Mouse (Mus musculus) E14TG2a.4 (cell line): ENCODE measurements at regions not wholly inside any gene's neighbourhood (a gene's known extent, or its start where the extent isn't known, plus 50 kb on each side); places are given as distances from the start of the nearest gene placed in this dataset.

ENCODE experiments used
- H3K27me3 ChIP-seq: 2 replicates; pipeline ENCODE4 v1.6.1; 2014; ENCODE audit warnings: low read length, control low read depth; ENCODE audit not compliant: insufficient read depth
- H3K36me3 ChIP-seq: 2 replicates; pipeline ENCODE4 v1.6.1; 2014; ENCODE audit warnings: low read length, control low read depth; ENCODE audit not compliant: insufficient read depth
- H3K4me1 ChIP-seq: replicated peaks from 2 replicates; pipeline ENCODE4 v1.6.1; 2014; ENCODE audit warnings: low read depth, low read length, control low read depth
- H3K4me3 ChIP-seq: replicated peaks from 2 replicates; pipeline ENCODE4 v1.5.1; 2014; ENCODE audit warnings: mild to moderate bottlenecking, low read length
- H3K9me3 ChIP-seq: 2 replicates; pipeline ENCODE4 v1.6.1; 2014; ENCODE audit warnings: low read length, control low read depth
- CTCF ChIP-seq: conservative IDR thresholded peaks from 2 replicates; pipeline ENCODE4 v1.5.1; 2014; ENCODE audit warnings: low read length
- NANOG ChIP-seq: IDR thresholded peaks from 2 replicates; pipeline ENCODE4 v1.6.1; 2014; ENCODE audit warnings: borderline replicate concordance, low read length, mixed read lengths
- POU5F1 ChIP-seq: IDR thresholded peaks from 2 replicates; pipeline ENCODE4 v1.6.1; 2014; ENCODE audit warnings: low read length, borderline replicate concordance

- H3K36me3 ChIP-seq, result no peaks in the 10 kb centered on the region
- no peaks in the 10 kb centered on the region for H3K9me3 ChIP-seq
- TF ChIP-seq NANOG (no peak), CTCF (no peak), POU5F1 (no peak)
- H3K4me3 ChIP-seq, result peak overlapping the region; percentile 80
- peaks cover 32% of the 10 kb centered on the region for H3K27me3 ChIP-seq
- H3K4me1 ChIP-seq, result peaks cover 23% of the 10 kb centered on the region
These were observed 84.4 kb upstream of the Commd3 start for GRCm38 (mm10) chr2:18587746-18588231.

- TF ChIP-seq CTCF (no peak), POU5F1 (no peak), NANOG (no peak)
- H3K4me3 ChIP-seq, result peak overlapping the region; percentile 80
- peaks cover 32% of the 10 kb centered on the region for H3K27me3 ChIP-seq
- H3K4me1 ChIP-seq, result peaks cover 17% of the 10 kb centered on the region
- H3K9me3 ChIP-seq, result no peaks in the 10 kb centered on the region
- H3K36me3 ChIP-seq, result no peaks in the 10 kb centered on the region
These were observed 85.1 kb upstream of the Commd3 start for GRCm38 (mm10) chr2:18586925-18587724.

GRCm38 (mm10) chr2:18585564-18586336 is 86.4 kb upstream of the Commd3 start:
- TF ChIP-seq POU5F1 (no peak), CTCF (no peak), NANOG (no peak)
- H3K36me3 ChIP-seq, result no peaks in the 10 kb centered on the region
- no peaks in the 10 kb centered on the region for H3K9me3 ChIP-seq
- peaks cover 29% of the 10 kb centered on the region for H3K27me3 ChIP-seq
- peaks cover 12% of the 10 kb centered on the region for H3K4me1 ChIP-seq
- H3K4me3 ChIP-seq, result no peak overlapping the region

GRCm38 (mm10) chr2:18558133-18558532 is 114.1 kb upstream of the Commd3 start:
- Histone ChIP-seq H3K27me3 (no peaks in the 10 kb centered on the region), H3K36me3 (no peaks in the 10 kb centered on the region), H3K4me1 (no peaks in the 10 kb centered on the region), H3K4me3 (no peak overlapping the region), H3K9me3 (peaks cover 24% of the 10 kb centered on the region)
- TF ChIP-seq NANOG (no peak), CTCF (no peak), POU5F1 (no peak)

- H3K27me3 ChIP-seq, result no peaks in the 10 kb centered on the region
- no peaks in the 10 kb centered on the region for H3K36me3 ChIP-seq
- no peak overlapping the region for H3K4me3 ChIP-seq
- no peaks in the 10 kb centered on the region for H3K9me3 ChIP-seq
- peaks cover 4% of the 10 kb centered on the region; the same call in 1 of the 2 replicates for H3K4me1 ChIP-seq
- TF ChIP-seq NANOG, result no peak
- TF ChIP-seq POU5F1, result no peak
These were observed 124.1 kb upstream of the Commd3 start for GRCm38 (mm10) chr2:18547964-18548643.

GRCm38 (mm10) chr2:18524387-18524786 is 131.8 kb upstream of the Dnajc1 start:
- Histone ChIP-seq H3K4me1 (no peaks in the 10 kb centered on the region), H3K27me3 (no peaks in the 10 kb centered on the region), H3K4me3 (no peak overlapping the region), H3K36me3 (no peaks in the 10 kb centered on the region), H3K9me3 (peaks cover 20% of the 10 kb centered on the region)
- TF ChIP-seq CTCF (no peak), NANOG (no peak), POU5F1 (no peak)

- Histone ChIP-seq H3K9me3 (peaks cover 20% of the 10 kb centered on the region), H3K27me3 (no peaks in the 10 kb centered on the region), H3K36me3 (no peaks in the 10 kb centered on the region), H3K4me3 (no peak overlapping the region), H3K4me1 (no peaks in the 10 kb centered on the region)
- TF ChIP-seq CTCF, result no peak
- TF ChIP-seq POU5F1, result no peak
- no peak for TF ChIP-seq NANOG
These were observed 131.3 kb upstream of the Dnajc1 start for GRCm38 (mm10) chr2:18523911-18524310.

- TF ChIP-seq POU5F1 (no peak), CTCF (peak; percentile 22; the same call in 1 of the 2 replicates)
- Histone ChIP-seq H3K9me3 (no peaks in the 10 kb centered on the region), H3K4me3 (no peak overlapping the region), H3K4me1 (peaks cover 9% of the 10 kb centered on the region), H3K27me3 (no peaks in the 10 kb centered on the region), H3K36me3 (no peaks in the 10 kb centered on the region)
These were observed 120.8 kb upstream of the Dnajc1 start for GRCm38 (mm10) chr2:18513435-18513834.
